26 mouse cellular contexts compared by ENCODE assay signal in the genomic region with DNA sequence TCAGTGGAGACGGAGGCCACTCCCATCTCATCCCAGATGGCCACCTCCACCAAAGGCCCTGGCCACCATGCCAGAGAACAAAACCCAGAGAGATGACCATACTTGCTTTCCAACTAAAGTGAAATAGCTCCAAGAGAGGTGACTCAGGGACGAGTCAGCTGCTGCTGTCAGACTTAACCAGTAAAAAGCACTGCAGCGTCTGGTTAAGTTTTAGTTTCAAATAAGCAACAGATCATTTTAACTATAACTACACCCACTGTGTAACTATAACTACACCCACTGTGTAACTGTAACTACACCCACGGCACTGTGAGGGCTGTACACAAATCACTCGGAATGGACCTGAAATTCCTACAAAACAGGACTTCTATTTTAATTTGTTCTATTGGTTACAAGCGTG. TPM values are rescaled to one million over a fixed set of nuclear protein-coding genes. Genes with fewer than 3 reads are reported as not detected.
DNase-seq lines count a peak whose midpoint lies in the region; ATAC-seq and TF ChIP-seq lines count a peak whose summit lies in the region.
"Had no signal": no experiment of that assay in that cellular context is flagged by ENCODE, and none has a peak within 500 bp of the region (broad histone marks: within the 10 kb centered on the region; RNA-seq: fewer than 3 reads in every experiment).

No protein-coding gene starts in this region.

- TF ChIP-seq POLR2A in embryonic fibroblast, embryonic 13.5 days (IDR thresholded peaks at IDR 0.05; ENCODE audit: low read depth, low read length): no peak

- H3K9me3 ChIP-seq in kidney, embryonic 16.5 days (ENCODE audit: low read length): no peaks in the 10 kb centered on the region
- no peaks in the 10 kb centered on the region for H3K9me3 ChIP-seq in hindbrain, embryonic 11.5 days (ENCODE audit: control insufficient read depth, low read length)
- H3K9me3 ChIP-seq: embryonic facial prominence, embryonic 13.5 days; heart, embryonic 12.5 days; heart, embryonic 15.5 days; hindbrain, embryonic 12.5 days; hindbrain, embryonic 15.5 days had no signal

- H3K27me3 ChIP-seq in C2C12 (ENCODE audit: control insufficient read depth, insufficient read depth, insufficient read length): no peaks in the 10 kb centered on the region
- H3K27me3 ChIP-seq in kidney, embryonic 16.5 days (ENCODE audit: insufficient read depth, low read length): no peaks in the 10 kb centered on the region
- no peaks in the 10 kb centered on the region for H3K27me3 ChIP-seq in hindbrain, embryonic 11.5 days (ENCODE audit: control insufficient read depth, insufficient read depth, low read length)
- H3K27me3 ChIP-seq: embryonic facial prominence, embryonic 13.5 days; heart, embryonic 12.5 days; heart, embryonic 15.5 days; hindbrain, embryonic 12.5 days; hindbrain, embryonic 15.5 days; Patski had no signal

- 76% methylated on average over 6 of the region's 6 CpGs for WGBS in kidney, embryonic 16.5 days
- 85% methylated on average over 6 of the region's 6 CpGs for WGBS in hindbrain, embryonic 11.5 days

- no peaks in the 10 kb centered on the region for H3K36me3 ChIP-seq in C2C12 (ENCODE audit: control insufficient read depth, insufficient read depth)
- H3K36me3 ChIP-seq in kidney, embryonic 16.5 days (ENCODE audit: insufficient read depth, low read length): no peaks in the 10 kb centered on the region
- no peaks in the 10 kb centered on the region for H3K36me3 ChIP-seq in hindbrain, embryonic 11.5 days (ENCODE audit: control insufficient read depth, insufficient read depth, low read length)
- H3K36me3 ChIP-seq: embryonic facial prominence, embryonic 13.5 days; heart, embryonic 12.5 days; heart, embryonic 15.5 days; hindbrain, embryonic 12.5 days; hindbrain, embryonic 15.5 days had no signal

- H3K4me2 ChIP-seq in kidney, embryonic 16.5 days (replicated peaks; ENCODE audit: low read depth, low read length): no peak overlapping the region
- no peak overlapping the region for H3K4me2 ChIP-seq in hindbrain, embryonic 11.5 days (replicated peaks; ENCODE audit: low read depth, low read length)
- H3K4me2 ChIP-seq: embryonic facial prominence, embryonic 13.5 days; heart, embryonic 12.5 days; heart, embryonic 15.5 days; hindbrain, embryonic 12.5 days; hindbrain, embryonic 15.5 days had no signal

- no peaks in the 10 kb centered on the region for H3K79me2 ChIP-seq in C2C12 (ENCODE audit: control insufficient read depth, insufficient read depth)

- no peak overlapping the region for H3K9ac ChIP-seq in kidney, embryonic 16.5 days (replicated peaks; ENCODE audit: low read length)
- no peak overlapping the region for H3K9ac ChIP-seq in hindbrain, embryonic 11.5 days (ENCODE audit: low read depth, low read length)
- H3K9ac ChIP-seq: embryonic facial prominence, embryonic 13.5 days; forebrain, postnatal 0 days; heart, embryonic 12.5 days; heart, embryonic 15.5 days; hindbrain, embryonic 12.5 days; hindbrain, embryonic 15.5 days had no signal

- H3K4me3 ChIP-seq in gastrocnemius, adult 2 months: no peak overlapping the region
- no peak overlapping the region for H3K4me3 ChIP-seq in C2C12 (ENCODE audit: insufficient read depth, poor library complexity, severe bottlenecking)
- no peak overlapping the region for H3K4me3 ChIP-seq in embryonic fibroblast, embryonic 13.5 days (ENCODE audit: insufficient read depth, low read length)
- no peak overlapping the region for H3K4me3 ChIP-seq in kidney, embryonic 16.5 days (ENCODE audit: low read length)
- H3K4me3 ChIP-seq in hindbrain, embryonic 11.5 days (ENCODE audit: low read depth, low read length): no peak overlapping the region
- H3K4me3 ChIP-seq: embryonic facial prominence, embryonic 13.5 days; heart, embryonic 12.5 days; heart, embryonic 15.5 days; hindbrain, embryonic 12.5 days; hindbrain, embryonic 15.5 days had no signal

- no peak for ATAC-seq in kidney, embryonic 16.5 days (ENCODE audit: low FRiP score, low TSS enrichment)
- no peak for ATAC-seq in erythroid progenitor cell, adult 5-6 weeks (replicated peaks; ENCODE audit: low FRiP score, poor library complexity, severe bottlenecking)
- ATAC-seq in hindbrain, embryonic 11.5 days (ENCODE audit: low FRiP score): no peak
- ATAC-seq: forebrain, embryonic 14.5 days; forebrain, postnatal 0 days; intestine, postnatal 0 days; Patski had no signal

- no peaks in the 10 kb centered on the region for H3K79me3 ChIP-seq in C2C12 (ENCODE audit: low read depth)

- H3ac ChIP-seq in C2C12 (ENCODE audit: control insufficient read depth, insufficient read length, low read depth): no peak overlapping the region

- peak overlapping the region; percentile 39; the same call in 1 of the 2 replicates for H3K27ac ChIP-seq in gastrocnemius, adult 2 months
- H3K27ac ChIP-seq in embryonic fibroblast, embryonic 13.5 days (ENCODE audit: insufficient read depth, low read length): peak overlapping the region; percentile 82
- H3K27ac ChIP-seq in kidney, embryonic 16.5 days (ENCODE audit: low read length): no peak overlapping the region
- H3K27ac ChIP-seq in hindbrain, embryonic 11.5 days (ENCODE audit: low read depth, low read length): no peak overlapping the region
- H3K27ac ChIP-seq: embryonic facial prominence, embryonic 13.5 days; heart, embryonic 15.5 days; hindbrain, embryonic 12.5 days; hindbrain, embryonic 15.5 days had no signal

- DNase-seq in gastrocnemius, adult 2 months: no peak
- no peak for DNase-seq in gastrocnemius, postnatal 4 days (ENCODE audit: low spot score in 2 of 2)
- peak; percentile 67 for DNase-seq in 3T3-L1 (ENCODE audit: low read depth, low spot score)
- no peak for DNase-seq in hindbrain, embryonic 11.5 days (ENCODE audit: low spot score)
- DNase-seq: adrenal gland, postnatal 25 days; cerebellum, adult 18-20 months; cerebellum, adult 9-10 months; cerebellum, postnatal 14 days; forebrain, postnatal 0 days; gastrocnemius, postnatal 14 days; heart, adult 18-20 months; heart, postnatal 10 days; heart, postnatal 36 days; kidney, adult 2 months had no signal

- peaks cover 8% of the 10 kb centered on the region; the same call in 1 of the 2 replicates for H3K4me1 ChIP-seq in embryonic fibroblast, embryonic 13.5 days (ENCODE audit: control insufficient read depth, insufficient read depth, low read length)
- peaks cover 18% of the 10 kb centered on the region for H3K4me1 ChIP-seq in kidney, embryonic 16.5 days (ENCODE audit: insufficient read depth, low read length)
- H3K4me1 ChIP-seq in hindbrain, embryonic 11.5 days (replicated peaks; ENCODE audit: control insufficient read depth, insufficient read depth, low read length): no peaks in the 10 kb centered on the region
- H3K4me1 ChIP-seq: hindbrain, embryonic 12.5 days had no signal

- TF ChIP-seq CTCF in gastrocnemius, adult 2 months (IDR thresholded peaks at IDR 0.05): no peak
- no peak for TF ChIP-seq CTCF in C2C12 (IDR thresholded peaks at IDR 0.05; ENCODE audit: control insufficient read depth, insufficient read depth, insufficient read length)
- TF ChIP-seq CTCF in embryonic fibroblast, embryonic 13.5 days (IDR thresholded peaks at IDR 0.05; ENCODE audit: borderline replicate concordance, insufficient read depth, low read length): no peak

- intact Hi-C loops in gastrocnemius, adult 2 months (cut with DNase I): no loop called here

TF ChIP-seq in C2C12, 6 proteins besides CTCF, POLR2A, EP300 and RAD21:
- TF ChIP-seq MAX (IDR thresholded peaks at IDR 0.05) (no peak), MYOD1 (IDR thresholded peaks at IDR 0.05; ENCODE audit: control insufficient read depth, insufficient read length, low read depth) (peak; percentile 62), CEBPB (IDR thresholded peaks at IDR 0.05; ENCODE audit: low read depth) (no peak)

RNA-seq across cellular contexts. Expression of gene Man1c1, which starts 17.0 kb away (rescaled TPM):
- 1 to 10 TPM; 2.9 to 4.2 TPM for total RNA-seq in gastrocnemius, adult 2 months (2021)
- total RNA-seq in gastrocnemius, postnatal 4 days (2021): 10 to 100 TPM; 16.7 to 17.9 TPM
- 6.7 TPM for polyA plus RNA-seq in C2C12 (2012; fragmentation: generic; extraction: Trizol)
- 23.4 and 26.7 TPM in 2 replicates for polyA plus RNA-seq in embryonic fibroblast, embryonic 13.5 days (2011; ENCODE audit: insufficient read length, low read depth, missing spikeins)
- polyA plus RNA-seq in kidney, embryonic 16.5 days (2015; fragmentation: Nextera tagmentation; extraction: Ambion mirVana): 3.5 and 3.7 TPM in 2 replicates
- total RNA-seq in erythroid progenitor cell, adult 5-6 weeks (2015; ENCODE audit: low replicate concordance): 2.9 TPM in 2 replicates
- 1.0 and 1.8 TPM in 2 replicates for total RNA-seq in erythroid progenitor cell, adult 5-6 weeks (2017; ENCODE audit: low replicate concordance)
- polyA plus RNA-seq in hindbrain, embryonic 11.5 days (2014; fragmentation: Nextera tagmentation; extraction: Ambion mirVana): 3.8 and 5.3 TPM in 2 replicates

RNA-seq across cellular contexts. Expression of gene Ldlrap1, which starts 46.7 kb away (rescaled TPM):
- total RNA-seq in gastrocnemius, adult 2 months (2021): 1 to 10 TPM; 5.7 to 6.6 TPM
- 10 to 100 TPM; 18.0 to 20.0 TPM for total RNA-seq in gastrocnemius, postnatal 4 days (2021)
- polyA plus RNA-seq in C2C12 (2012; fragmentation: generic; extraction: Trizol): 30.8 TPM
- polyA plus RNA-seq in embryonic fibroblast, embryonic 13.5 days (2011; ENCODE audit: insufficient read length, low read depth, missing spikeins): 13.3 and 16.5 TPM in 2 replicates
- 21.7 and 23.1 TPM in 2 replicates for polyA plus RNA-seq in kidney, embryonic 16.5 days (2015; fragmentation: Nextera tagmentation; extraction: Ambion mirVana)
- total RNA-seq in erythroid progenitor cell, adult 5-6 weeks (2015; ENCODE audit: low replicate concordance): 6.5 and 27.7 TPM in 2 replicates
- 17.3 and 21.3 TPM in 2 replicates for total RNA-seq in erythroid progenitor cell, adult 5-6 weeks (2017; ENCODE audit: low replicate concordance)
- 4.3 and 5.6 TPM in 2 replicates for polyA plus RNA-seq in hindbrain, embryonic 11.5 days (2014; fragmentation: Nextera tagmentation; extraction: Ambion mirVana)

Comparison
In these comparisons a context has a peak if more than half of its experiments do, and no peak if none do; other contexts are left out.
1. H3K27ac ChIP-seq: peak in gastrocnemius, adult 2 months (single experiment) and embryonic fibroblast, embryonic 13.5 days (single experiment); none in kidney, embryonic 16.5 days (single experiment) and hindbrain, embryonic 11.5 days (single experiment).